Mouse (Mus musculus): ENCODE results near the gene Vmn2r82. TPM values are rescaled to one million over a fixed set of nuclear protein-coding genes. Genes with fewer than 3 reads are reported as not detected.
A peak's percentile ranks its signal among the peaks of the same experiment; 100 is the strongest.
"Not testable (repeated sequence)": the region's sequence is repeated elsewhere in the genome, so short reads cannot be mapped to it uniquely, and the experiment has no call there.

The Vmn2r82 gene
- total RNA-seq (2012; rRNA removed) (not detected in 2 replicates), total RNA-seq (2014; rRNA removed) (not detected in 2 replicates), polyA plus RNA-seq (2012; ENCODE audit: insufficient read length, low read depth) (not detected in 2 replicates)

GRCm38 (mm10) chr10:79356220-79356619, at the start of gene Vmn2r82:
TSS of gene Vmn2r82 (plus strand) at chr10:79356520.
- dilution Hi-C loops (cut with MboI; ENCODE audit: extremely low pct_ligation_motif_present, extremely low pct_unique_long_range_greater_than_20kb, low sequenced_read_pairs); DNase-seq (ENCODE audit: extremely low read depth); in situ Hi-C loops (cut with MboI; ENCODE audit: low pct_ligation_motif_present, low pct_unique_long_range_greater_than_20kb, low sequenced_read_pairs): not testable (repeated sequence)

DNA sequence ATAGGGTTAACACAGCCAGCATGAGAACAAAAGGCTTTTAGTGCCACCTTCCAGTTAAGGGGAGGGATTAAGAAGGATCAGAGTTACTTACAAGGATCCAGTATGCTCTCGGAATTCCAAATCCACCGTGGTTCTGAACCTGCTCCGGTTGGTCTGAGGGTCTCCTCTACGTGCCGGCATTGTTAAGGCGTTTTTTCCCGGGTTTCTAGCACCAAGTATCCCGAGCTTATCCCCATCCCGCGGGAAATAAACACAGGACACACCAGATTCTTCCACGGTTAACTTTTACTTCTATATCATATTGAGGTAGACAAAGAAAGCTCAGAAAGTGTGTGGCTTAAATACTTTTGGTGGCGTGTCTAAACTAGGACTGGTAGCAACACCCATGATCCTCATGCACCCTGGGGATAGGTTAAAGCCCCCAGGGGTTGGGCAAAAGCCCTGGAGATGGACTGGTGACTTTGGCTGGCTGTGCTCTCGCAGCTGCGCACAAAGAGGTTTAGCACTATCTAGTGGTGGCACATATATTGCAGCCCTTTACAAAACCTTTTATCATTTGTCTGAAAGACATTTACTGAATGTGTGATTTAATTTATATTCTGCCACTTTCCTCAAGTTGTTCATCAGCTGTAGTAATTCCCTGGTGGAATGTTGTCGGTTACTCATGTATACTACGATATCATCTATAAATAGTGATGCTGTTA, 34.1 kb upstream of the Vmn2r82 start:
- H3K4me2 ChIP-seq (ENCODE audit: insufficient read depth, low read depth, poor library complexity, severe bottlenecking); dilution Hi-C loops (cut with MboI; ENCODE audit: extremely low pct_ligation_motif_present, extremely low pct_unique_long_range_greater_than_20kb, low sequenced_read_pairs); H3K4me3 ChIP-seq (replicated peaks in 1 of 3; ENCODE audit: low read depth in 2 of 3, low read length in 2 of 3, poor library complexity in 1 of 3); H3K9ac ChIP-seq (ENCODE audit: insufficient read depth, low read depth); H3K4me1 ChIP-seq (ENCODE audit: control insufficient read depth in 1 of 2, insufficient read depth in 2 of 2); H3K36me3 ChIP-seq (replicated peaks in 1 of 2; ENCODE audit: control insufficient read depth in 1 of 2, insufficient read depth in 1 of 2, low read length in 1 of 2); H3K9me3 ChIP-seq (replicated peaks; ENCODE audit: low read length); H3K27ac ChIP-seq (ENCODE audit: insufficient read depth, low read depth); H3K79me2 ChIP-seq (replicated peaks; ENCODE audit: control insufficient read depth, extremely low read depth, insufficient read depth, poor library complexity, severe bottlenecking); in situ Hi-C loops (cut with MboI; ENCODE audit: low pct_ligation_motif_present, low pct_unique_long_range_greater_than_20kb, low sequenced_read_pairs); H3K27me3 ChIP-seq (replicated peaks): not testable (repeated sequence)
- TF ChIP-seq RAD21 (IDR thresholded peaks at IDR 0.05; ENCODE audit: low read depth, low read length) (peak; percentile 17; the same call in 1 of the 2 replicates), SMC3 (IDR thresholded peaks at IDR 0.05; ENCODE audit: low read depth, low read length) (peak; percentile 22; the same call in 1 of the 2 replicates), CTCF (conservative IDR thresholded peaks at IDR 0.05 in 1 of 2, IDR thresholded peaks at IDR 0.05 in 1 of 2; ENCODE audit: low read depth in 2 of 2, low read length in 2 of 2) (peak; percentile 36 to 42; a peak in 2 of 4 replicates), NRF1 (IDR thresholded peaks at IDR 0.05; ENCODE audit: low read depth, low read length) (peak; percentile 29; the same call in 1 of the 2 replicates)
- DNase-seq (ENCODE audit: extremely low read depth) = peak; percentile 0

More at GRCm38 (mm10) chr10:79356220-79356619, at the start of gene Vmn2r82:
- H3K4me1 ChIP-seq (ENCODE audit: control insufficient read depth in 1 of 2, insufficient read depth in 2 of 2); H3K36me3 ChIP-seq (replicated peaks in 1 of 2; ENCODE audit: control insufficient read depth in 1 of 2, insufficient read depth in 1 of 2, low read length in 1 of 2); H3K27ac ChIP-seq (ENCODE audit: insufficient read depth, low read depth); H3K4me2 ChIP-seq (ENCODE audit: insufficient read depth, low read depth, poor library complexity, severe bottlenecking); H3K9me3 ChIP-seq (replicated peaks; ENCODE audit: low read length); H3K79me2 ChIP-seq (replicated peaks; ENCODE audit: control insufficient read depth, extremely low read depth, insufficient read depth, poor library complexity, severe bottlenecking); H3K27me3 ChIP-seq (replicated peaks); H3K9ac ChIP-seq (ENCODE audit: insufficient read depth, low read depth); H3K4me3 ChIP-seq (replicated peaks in 1 of 3; ENCODE audit: low read depth in 2 of 3, low read length in 2 of 3, poor library complexity in 1 of 3): not testable (repeated sequence)

DNA sequence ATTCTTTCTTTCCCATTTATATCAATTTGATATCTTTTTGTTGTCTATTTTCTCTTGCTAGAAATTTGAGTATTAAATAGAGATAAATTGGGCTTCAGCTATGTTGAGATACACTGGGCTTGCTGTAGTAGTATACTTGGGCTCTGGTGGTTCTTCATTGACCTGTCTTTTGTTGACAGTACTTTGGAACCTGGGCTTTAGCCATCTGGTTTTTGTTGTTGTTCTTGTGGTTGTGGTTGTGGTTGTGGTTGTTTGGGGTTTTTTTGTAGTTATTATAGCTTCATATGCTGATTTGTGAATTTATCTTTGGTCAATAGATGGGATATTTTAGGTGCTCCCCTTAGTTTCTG, 33.6 kb upstream of the Vmn2r82 start:
- H3K4me1 ChIP-seq (ENCODE audit: control insufficient read depth in 1 of 2, insufficient read depth in 2 of 2) = peaks cover 0 to 9% of the 10 kb centered on the region in 2 experiments; a peak in 1 of 4 replicates
- H3K4me2 ChIP-seq (ENCODE audit: insufficient read depth, low read depth, poor library complexity, severe bottlenecking) = no peak overlapping the region
- TF ChIP-seq TCF12 (IDR thresholded peaks at IDR 0.05; ENCODE audit: low read depth, low read length) (no peak), SIN3A (IDR thresholded peaks at IDR 0.05; ENCODE audit: low read length) (no peak), CHD1 (IDR thresholded peaks at IDR 0.05; ENCODE audit: low read depth, low read length) (no peak), MAZ (IDR thresholded peaks at IDR 0.05; ENCODE audit: low read depth, low read length) (no peak), ZKSCAN1 (IDR thresholded peaks at IDR 0.05; ENCODE audit: borderline replicate concordance, low read depth, low read length) (no peak), NRF1 (IDR thresholded peaks at IDR 0.05; ENCODE audit: low read depth, low read length) (no peak), EP300 (IDR thresholded peaks at IDR 0.05; ENCODE audit: low read length) (no peak), ZC3H11A (IDR thresholded peaks at IDR 0.05; ENCODE audit: low read depth, low read length) (no peak), GABPA (IDR thresholded peaks at IDR 0.05; ENCODE audit: insufficient replicate concordance, low read depth, low read length) (no peak), MXI1 (IDR thresholded peaks at IDR 0.05; ENCODE audit: low read depth, low read length) (no peak), IRF4 (IDR thresholded peaks at IDR 0.05; ENCODE audit: low read depth, low read length) (no peak)
- H3K9ac ChIP-seq (ENCODE audit: insufficient read depth, low read depth) = no peak overlapping the region
- no peaks in the 10 kb centered on the region for H3K27me3 ChIP-seq (replicated peaks)
- no peak overlapping the region for H3K4me3 ChIP-seq (replicated peaks in 1 of 3; ENCODE audit: low read depth in 2 of 3, low read length in 2 of 3, poor library complexity in 1 of 3)
- in situ Hi-C loops (cut with MboI; ENCODE audit: low pct_ligation_motif_present, low pct_unique_long_range_greater_than_20kb, low sequenced_read_pairs) = no loop called here
- dilution Hi-C loops (cut with MboI; ENCODE audit: extremely low pct_ligation_motif_present, extremely low pct_unique_long_range_greater_than_20kb, low sequenced_read_pairs) = no loop called here
- peak; percentile 21 for DNase-seq (ENCODE audit: extremely low read depth)
- no peak overlapping the region for H3K27ac ChIP-seq (ENCODE audit: insufficient read depth, low read depth)
- no peaks in the 10 kb centered on the region for H3K79me2 ChIP-seq (replicated peaks; ENCODE audit: control insufficient read depth, extremely low read depth, insufficient read depth, poor library complexity, severe bottlenecking)
- H3K9me3 ChIP-seq (replicated peaks; ENCODE audit: low read length) = no peaks in the 10 kb centered on the region
- no peaks in the 10 kb centered on the region for H3K36me3 ChIP-seq (replicated peaks in 1 of 2; ENCODE audit: control insufficient read depth in 1 of 2, insufficient read depth in 1 of 2, low read length in 1 of 2)

- H3K79me2 ChIP-seq (replicated peaks; ENCODE audit: control insufficient read depth, extremely low read depth, insufficient read depth, poor library complexity, severe bottlenecking); H3K27ac ChIP-seq (ENCODE audit: insufficient read depth, low read depth); H3K4me2 ChIP-seq (ENCODE audit: insufficient read depth, low read depth, poor library complexity, severe bottlenecking); H3K4me1 ChIP-seq (ENCODE audit: control insufficient read depth in 1 of 2, insufficient read depth in 2 of 2); H3K27me3 ChIP-seq (replicated peaks); H3K36me3 ChIP-seq (replicated peaks in 1 of 2; ENCODE audit: control insufficient read depth in 1 of 2, insufficient read depth in 1 of 2, low read length in 1 of 2); dilution Hi-C loops (cut with MboI; ENCODE audit: extremely low pct_ligation_motif_present, extremely low pct_unique_long_range_greater_than_20kb, low sequenced_read_pairs); DNase-seq (ENCODE audit: extremely low read depth); H3K4me3 ChIP-seq (replicated peaks in 1 of 3; ENCODE audit: low read depth in 2 of 3, low read length in 2 of 3, poor library complexity in 1 of 3); H3K9ac ChIP-seq (ENCODE audit: insufficient read depth, low read depth); H3K9me3 ChIP-seq (replicated peaks; ENCODE audit: low read length): not testable (repeated sequence)
- in situ Hi-C loops (cut with MboI; ENCODE audit: low pct_ligation_motif_present, low pct_unique_long_range_greater_than_20kb, low sequenced_read_pairs) = loop anchor here (25.0 kb wide), 1 partner anchor 112 kb away; no protein-coding TSS in a partner anchor
Measured at GRCm38 (mm10) chr10:79399946-79400700, 43.8 kb downstream of the Vmn2r82 start.

Data from CH12.LX (cell line).